Mouse (Mus musculus): ENCODE data around the gene Abcb11. TPM values are rescaled to one million over a fixed set of nuclear protein-coding genes. Genes with fewer than 3 reads are reported as not detected.
"Not testable (repeated sequence)": the region's sequence is repeated elsewhere in the genome, so short reads cannot be mapped to it uniquely, and the experiment has no call there.

Gene Abcb11
- polyA plus RNA-seq (2015; fragmentation: Nextera tagmentation; extraction: Ambion mirVana) = 0.11 TPM in 2 replicates

DNA sequence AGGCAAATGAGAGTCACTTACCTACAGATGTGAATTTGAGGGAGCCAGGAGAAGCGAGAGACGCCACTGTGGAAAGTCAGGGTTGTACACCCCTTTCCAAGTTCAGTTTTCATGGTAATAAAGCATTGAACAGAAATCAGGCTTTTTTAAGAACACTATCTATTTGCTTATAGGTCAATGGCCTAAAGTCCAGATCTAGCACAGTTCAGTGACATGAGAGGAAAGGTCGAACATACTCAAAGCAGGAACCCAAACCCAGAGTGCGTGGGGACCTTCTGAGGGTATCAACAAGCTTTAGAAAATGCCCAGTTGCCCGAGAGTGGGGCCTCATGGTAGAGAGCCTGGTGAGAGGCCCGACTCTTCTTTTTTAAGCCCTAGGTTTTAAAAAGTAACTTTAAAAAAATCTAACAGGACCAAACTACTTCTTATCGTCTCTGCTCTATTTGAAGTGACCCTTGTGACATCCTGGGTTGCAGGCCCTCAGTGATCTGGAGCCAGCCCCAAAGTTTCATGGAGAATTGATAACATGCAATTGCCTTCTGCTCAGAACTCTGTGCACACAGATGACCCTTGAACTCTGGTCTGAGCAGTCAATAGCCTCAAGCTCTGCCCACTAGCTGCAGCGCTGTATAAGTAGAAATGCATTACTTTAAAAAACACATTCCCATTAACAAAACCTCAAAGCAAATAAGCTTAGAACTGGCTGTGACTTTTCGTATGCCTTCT lies at the start of gene Abcb11:
Abcb11 (minus strand) TSS at position 121 of the 726 bp plus-strand sequence.
- H3K4me2 ChIP-seq = no peak within 1 kb of the TSS
- H3K4me1 ChIP-seq = no peaks in the 10 kb centered on the region
- WGBS = 74% methylated on average over 9 of the region's 9 CpGs
- no peaks in the 10 kb centered on the region for H3K27me3 ChIP-seq (replicated peaks)
- H3K9me3 ChIP-seq = no peaks in the 10 kb centered on the region
- no peak within 1 kb of the TSS for H3K4me3 ChIP-seq
- H3K9ac ChIP-seq = no peak within 1 kb of the TSS
- H3K27ac ChIP-seq (replicated peaks) = no peak within 1 kb of the TSS
- no peak for ATAC-seq (ENCODE audit: extremely low read depth, insufficient number of reproducible peaks, low FRiP score, low TSS enrichment)
- H3K36me3 ChIP-seq = no peaks in the 10 kb centered on the region

GRCm38 (mm10) chr2:69386118-69386871 lies 43.9 kb upstream of the Abcb11 start:
- Histone ChIP-seq H3K36me3 (no peaks in the 10 kb centered on the region), H3K27ac (replicated peaks) (no peak overlapping the region), H3K9ac (no peak overlapping the region), H3K27me3 (replicated peaks) (no peaks in the 10 kb centered on the region), H3K4me2 (no peak overlapping the region), H3K4me3 (no peak overlapping the region), H3K9me3 (no peaks in the 10 kb centered on the region), H3K4me1 (peaks cover 7% of the 10 kb centered on the region; the same call in 1 of the 2 replicates)
- ATAC-seq (ENCODE audit: extremely low read depth, insufficient number of reproducible peaks, low FRiP score, low TSS enrichment) = no peak
- WGBS = 48% methylated on average over 3 of the region's 3 CpGs

DNA sequence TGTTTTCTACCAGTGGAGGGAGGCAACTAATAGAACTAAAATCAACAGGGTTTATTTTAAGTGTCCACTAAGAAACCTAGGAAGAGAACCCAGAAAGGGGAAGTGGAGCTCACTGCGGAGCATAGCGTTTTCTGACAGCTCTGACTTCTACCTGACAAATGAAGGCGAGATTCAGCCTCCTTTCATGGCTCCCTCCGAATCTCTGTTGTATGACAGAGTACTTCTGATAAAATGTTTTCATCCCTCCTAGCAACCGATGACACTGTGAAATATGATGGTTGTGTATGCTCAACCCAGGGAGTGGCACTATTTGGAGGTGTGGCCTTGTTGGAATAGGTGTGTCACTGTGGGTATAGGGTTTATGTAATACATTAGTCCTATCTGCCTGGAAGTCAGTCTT lies 40.4 kb upstream of the Abcb11 start:
- Histone ChIP-seq H3K27ac (replicated peaks) (no peak overlapping the region), H3K4me3 (no peak overlapping the region), H3K36me3 (no peaks in the 10 kb centered on the region), H3K9me3 (no peaks in the 10 kb centered on the region), H3K27me3 (replicated peaks) (no peaks in the 10 kb centered on the region), H3K4me1 (peaks cover 10% of the 10 kb centered on the region; the same call in 1 of the 2 replicates), H3K9ac (no peak overlapping the region), H3K4me2 (no peak overlapping the region)
- ATAC-seq (ENCODE audit: extremely low read depth, insufficient number of reproducible peaks, low FRiP score, low TSS enrichment) = no peak
- WGBS = 77% methylated on average over 5 of the region's 5 CpGs

DNA sequence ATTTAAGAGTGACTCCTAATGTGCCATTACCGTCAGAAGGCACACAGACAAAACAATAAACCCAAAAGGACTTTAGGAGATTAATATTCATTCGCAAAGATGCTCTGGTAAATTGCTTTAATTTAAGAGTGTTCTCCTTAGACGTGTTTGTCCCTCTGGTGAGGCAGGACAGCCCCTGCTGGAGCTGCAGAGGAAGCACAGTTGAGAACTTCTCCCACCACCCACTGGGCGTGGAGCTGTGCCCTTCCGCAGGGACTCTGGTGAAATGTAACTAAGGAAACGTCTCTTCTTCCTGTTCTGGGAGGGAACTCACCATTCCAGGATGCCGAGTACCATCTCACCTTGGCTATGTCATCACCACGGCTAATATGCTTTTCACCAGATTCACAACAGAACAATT lies 39.3 kb upstream of the Abcb11 start:
- 43% methylated on average over 8 of the region's 8 CpGs for WGBS
- H3K9ac ChIP-seq = no peak overlapping the region

GRCm38 (mm10) chr2:69380281-69380680 lies 37.9 kb upstream of the Abcb11 start, which contains the start of gene Dhrs9:
Gene Dhrs9 (plus strand): TSS chr2:69380445.
- Histone ChIP-seq H3K4me2 (peak within 1 kb of the TSS; percentile 16; the same call in 1 of the 2 replicates), H3K36me3 (no peaks in the 10 kb centered on the region), H3K4me1 (0 out of 2 replicates have a peak, but pooled peaks cover 3% of the 10 kb centered on the region), H3K27me3 (replicated peaks) (no peaks in the 10 kb centered on the region), H3K9me3 (no peaks in the 10 kb centered on the region), H3K9ac (no peak within 1 kb of the TSS), H3K27ac (replicated peaks) (no peak within 1 kb of the TSS), H3K4me3 (no peak within 1 kb of the TSS)
- 27% methylated on average over 13 of the region's 13 CpGs for WGBS
- no peak for ATAC-seq (ENCODE audit: extremely low read depth, insufficient number of reproducible peaks, low FRiP score, low TSS enrichment)

More for the DNA sequence above, 39.3 kb upstream of the Abcb11 start:
- Histone ChIP-seq H3K4me3 (no peak overlapping the region), H3K4me1 (peaks cover 10% of the 10 kb centered on the region; the same call in 1 of the 2 replicates), H3K36me3 (no peaks in the 10 kb centered on the region), H3K4me2 (no peak overlapping the region), H3K27ac (replicated peaks) (no peak overlapping the region), H3K9me3 (no peaks in the 10 kb centered on the region), H3K27me3 (replicated peaks) (no peaks in the 10 kb centered on the region)
- no peak for ATAC-seq (ENCODE audit: extremely low read depth, insufficient number of reproducible peaks, low FRiP score, low TSS enrichment)

DNA sequence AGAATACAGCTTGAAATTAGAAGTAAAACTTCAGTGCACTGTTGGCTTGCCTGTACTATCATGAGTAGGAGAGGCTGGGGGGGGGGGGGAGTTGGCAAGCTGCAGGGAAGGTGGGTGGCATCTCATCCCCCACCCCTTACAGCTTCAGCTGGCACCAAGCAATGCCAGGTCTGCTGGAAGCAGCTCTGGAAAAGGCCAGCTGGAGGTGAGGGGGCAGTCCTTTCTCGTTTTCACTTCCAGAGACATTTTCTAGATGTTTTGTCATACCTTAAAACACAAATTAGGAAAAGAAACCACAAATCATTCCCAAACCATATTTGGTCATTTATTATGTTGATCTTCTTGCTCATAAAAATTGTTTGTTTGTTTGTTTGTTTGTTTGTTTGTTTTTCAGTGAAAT lies 37.4 kb upstream of the Abcb11 start:
- H3K4me1 ChIP-seq = 0 out of 2 replicates have a peak, but pooled peaks cover 3% of the 10 kb centered on the region
- no peak overlapping the region for H3K4me3 ChIP-seq
- H3K36me3 ChIP-seq = no peaks in the 10 kb centered on the region
- H3K9me3 ChIP-seq = no peaks in the 10 kb centered on the region
- H3K27ac ChIP-seq (replicated peaks) = no peak overlapping the region
- H3K9ac ChIP-seq = no peak overlapping the region
- no peak for ATAC-seq (ENCODE audit: extremely low read depth, insufficient number of reproducible peaks, low FRiP score, low TSS enrichment)
- H3K27me3 ChIP-seq (replicated peaks) = no peaks in the 10 kb centered on the region
- WGBS = 28% methylated on average over 1 of the region's 1 CpGs
- H3K4me2 ChIP-seq = no peak overlapping the region

GRCm38 (mm10) chr2:69376780-69377179 lies 34.4 kb upstream of the Abcb11 start:
- Histone ChIP-seq H3K4me1 (0 out of 2 replicates have a peak, but pooled peaks cover 3% of the 10 kb centered on the region), H3K4me3 (no peak overlapping the region), H3K9me3 (no peaks in the 10 kb centered on the region), H3K36me3 (no peaks in the 10 kb centered on the region), H3K27me3 (replicated peaks) (no peaks in the 10 kb centered on the region), H3K4me2 (no peak overlapping the region), H3K9ac (no peak overlapping the region), H3K27ac (replicated peaks) (no peak overlapping the region)
- 42% methylated on average over 2 of the region's 2 CpGs for WGBS
- ATAC-seq (ENCODE audit: extremely low read depth, insufficient number of reproducible peaks, low FRiP score, low TSS enrichment) = no peak

DNA sequence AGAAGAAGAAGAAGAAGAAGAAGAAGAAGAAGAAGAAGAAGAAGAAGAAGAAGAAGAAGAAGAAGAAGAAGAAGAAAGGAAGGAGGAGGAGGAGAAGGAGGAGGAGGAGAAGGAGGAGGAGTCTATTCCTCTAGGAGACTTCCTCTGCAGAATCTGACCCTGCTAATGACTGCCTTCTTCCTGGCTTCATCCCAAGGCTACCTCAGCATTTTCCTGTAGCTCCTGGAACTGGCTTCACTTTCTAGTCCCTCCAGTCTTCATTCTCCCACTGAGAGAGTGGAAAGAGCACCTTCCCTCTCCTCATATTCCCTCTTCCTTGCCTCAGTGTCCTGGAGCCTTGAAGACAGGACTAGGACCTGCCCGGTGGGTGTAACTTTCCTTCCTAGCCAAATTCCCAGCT lies 22.9 kb upstream of the Abcb11 start:
- WGBS = 85% methylated on average over 1 of the region's 1 CpGs
- Histone ChIP-seq H3K9me3 (no peaks in the 10 kb centered on the region; the same call in 1 of the 2 replicates), H3K27ac (replicated peaks) (no peak overlapping the region)

DNA sequence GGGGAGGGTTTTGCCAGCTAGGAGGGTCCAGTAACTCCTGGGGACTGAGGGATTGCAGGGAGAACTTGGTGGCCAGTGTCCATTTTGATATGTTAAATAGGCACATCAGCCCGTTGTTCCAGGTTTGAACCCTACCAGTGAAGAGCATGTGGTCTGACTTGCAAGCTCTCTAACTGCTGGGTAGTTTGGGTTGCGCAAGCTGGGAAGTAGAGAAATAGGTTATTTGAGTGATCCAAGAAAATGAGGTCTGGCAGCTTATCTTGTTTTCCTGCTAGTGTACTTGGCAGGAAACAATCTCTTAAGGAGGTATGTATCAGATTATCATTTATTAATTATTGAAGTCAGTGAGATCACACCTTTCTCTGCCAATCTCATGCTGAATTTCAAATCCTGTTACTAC lies 22.4 kb upstream of the Abcb11 start:
- no peaks in the 10 kb centered on the region for H3K36me3 ChIP-seq
- H3K27ac ChIP-seq (replicated peaks) = no peak overlapping the region
- H3K27me3 ChIP-seq (replicated peaks) = no peaks in the 10 kb centered on the region
- no peak overlapping the region for H3K4me3 ChIP-seq
- no peaks in the 10 kb centered on the region for H3K4me1 ChIP-seq
- ATAC-seq (ENCODE audit: extremely low read depth, insufficient number of reproducible peaks, low FRiP score, low TSS enrichment) = no peak
- 87% methylated on average over 2 of the region's 2 CpGs for WGBS
- no peak overlapping the region for H3K4me2 ChIP-seq
- H3K9ac ChIP-seq = no peak overlapping the region
- H3K9me3 ChIP-seq = no peaks in the 10 kb centered on the region; the same call in 1 of the 2 replicates

More for the DNA sequence above, 22.9 kb upstream of the Abcb11 start:
- no peak overlapping the region for H3K4me3 ChIP-seq
- no peak for ATAC-seq (ENCODE audit: extremely low read depth, insufficient number of reproducible peaks, low FRiP score, low TSS enrichment)
- no peaks in the 10 kb centered on the region for H3K27me3 ChIP-seq (replicated peaks)
- H3K9ac ChIP-seq = no peak overlapping the region
- no peaks in the 10 kb centered on the region for H3K4me1 ChIP-seq
- no peak overlapping the region for H3K4me2 ChIP-seq
- no peaks in the 10 kb centered on the region for H3K36me3 ChIP-seq

GRCm38 (mm10) chr2:69355402-69355801 lies 13.0 kb upstream of the Abcb11 start:
- H3K27ac ChIP-seq (replicated peaks); H3K4me2 ChIP-seq; H3K27me3 ChIP-seq (replicated peaks); H3K4me1 ChIP-seq; H3K9me3 ChIP-seq; H3K36me3 ChIP-seq; H3K9ac ChIP-seq; H3K4me3 ChIP-seq: not testable (repeated sequence)
- ATAC-seq (ENCODE audit: extremely low read depth, insufficient number of reproducible peaks, low FRiP score, low TSS enrichment) = peak; percentile 100

- ATAC-seq (ENCODE audit: extremely low read depth, insufficient number of reproducible peaks, low FRiP score, low TSS enrichment) = no peak
- 84% methylated on average over 6 of the region's 6 CpGs for WGBS
Measured at GRCm38 (mm10) chr2:69341506-69341905, 910 bp downstream of the Abcb11 start.

More at GRCm38 (mm10) chr2:69341506-69341905, 910 bp downstream of the Abcb11 start:
- H3K36me3 ChIP-seq = no peaks in the 10 kb centered on the region
- no peak overlapping the region for H3K27ac ChIP-seq (replicated peaks)
- no peaks in the 10 kb centered on the region for H3K27me3 ChIP-seq (replicated peaks)
- H3K9ac ChIP-seq = no peak overlapping the region
- H3K4me3 ChIP-seq = no peak overlapping the region
- H3K9me3 ChIP-seq = no peaks in the 10 kb centered on the region
- H3K4me2 ChIP-seq = no peak overlapping the region
- H3K4me1 ChIP-seq = no peaks in the 10 kb centered on the region
